Mouse (Mus musculus) kidney, adult 10 weeks (tissue): Measurements from ENCODE around the gene Ccl28. TPM values are rescaled to one million over a fixed set of nuclear protein-coding genes. Genes with fewer than 3 reads are reported as not detected.

Experiments used
- polyA plus RNA-seq: library from polyadenylated mRNA; stranded (reverse); fragments of 350-450 nt; fragmentation: Illumina TruSeq; extraction: RNeasy Lipid Tissue Mini Kit (QIAGEN cat#74804); gene quantifications from one replicate; pipeline ENCODE4 v1.2.3, GENCODE M21; 2014; ENCODE audit warnings: low read depth, low replicate concordance

The Ccl28 gene
- polyA plus RNA-seq: 33.5 TPM

DNA sequence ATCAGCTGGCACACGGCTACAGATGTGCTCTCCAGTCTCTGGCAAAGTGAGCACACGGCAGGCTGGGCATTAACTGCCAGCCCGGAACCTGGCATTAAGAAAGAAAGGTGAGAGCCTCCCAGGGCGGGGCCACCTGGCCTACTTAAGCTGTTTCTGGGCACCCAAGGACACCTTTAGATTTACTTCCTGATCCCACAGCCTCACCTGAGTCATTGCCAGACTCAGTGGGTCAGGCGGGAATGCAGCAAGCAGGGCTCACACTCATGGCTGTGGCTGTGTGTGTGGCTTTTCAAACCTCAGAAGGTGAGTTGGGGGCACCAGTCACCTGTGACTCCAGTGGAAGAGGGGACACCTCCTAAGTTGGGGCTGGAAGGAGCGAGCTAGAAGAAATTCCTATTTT is at the start of gene Ccl28:
Gene Ccl28, plus strand, starts transcription at position 186 of the 400 bp plus-strand sequence.

DNA sequence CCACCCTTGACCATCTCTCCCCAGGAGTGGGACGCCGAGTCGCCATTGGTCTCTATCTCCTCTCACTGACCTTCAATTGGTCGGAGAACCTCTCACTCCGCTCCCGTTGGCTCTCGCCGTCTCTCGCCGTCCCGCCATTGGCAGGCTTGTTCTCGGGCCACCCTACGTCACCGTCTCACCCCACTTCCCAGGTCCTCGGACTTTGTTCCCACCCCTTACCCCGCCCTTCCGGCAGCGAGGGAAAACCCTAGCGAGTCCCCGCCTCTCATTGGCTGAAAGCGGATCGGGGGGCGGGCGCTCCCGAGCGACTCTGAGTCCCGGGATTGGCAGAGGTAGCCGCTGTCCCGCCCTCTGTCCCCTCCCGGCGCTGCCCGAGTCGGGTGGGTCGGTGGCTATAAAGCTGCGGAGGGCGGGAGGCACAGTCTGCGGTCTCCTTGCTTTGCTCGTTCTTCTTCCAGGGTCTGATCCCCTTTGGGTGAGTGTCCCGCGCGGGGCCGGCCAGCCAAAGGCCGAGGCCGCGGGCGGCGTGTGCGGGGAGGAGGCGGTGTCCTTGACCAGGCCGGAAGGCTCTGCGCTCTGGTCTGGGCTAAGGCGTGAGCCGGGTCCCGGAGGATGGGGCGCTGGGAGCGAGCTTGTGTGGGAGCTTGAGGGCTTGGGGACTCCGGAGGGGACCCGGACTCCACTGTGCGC is 66.6 kb downstream of the Ccl28 start, which contains the start of gene Hmgcs1:
Gene Hmgcs1, plus strand, starts transcription at position 341 of the 690 bp plus-strand sequence.

Other genes starting within 250 kb of the Ccl28 start
- 305 TPM for gene Paip1, start 195.2 kb upstream of the Ccl28 start, polyA plus RNA-seq
- 38.6 TPM for gene 4833420G17Rik, start 161.1 kb upstream of the Ccl28 start, polyA plus RNA-seq
- 108 TPM for gene Tmem267, start 135.8 kb upstream of the Ccl28 start, polyA plus RNA-seq
- 1.7 TPM for gene 3110070M22Rik, start 135.4 kb upstream of the Ccl28 start, polyA plus RNA-seq
- 554 TPM for gene Hmgcs1, start 66.6 kb downstream of the Ccl28 start, polyA plus RNA-seq
- 2.4 TPM for gene Nim1k, start 132.1 kb downstream of the Ccl28 start, polyA plus RNA-seq
- gene Zfp131, start 167.1 kb downstream of the Ccl28 start, polyA plus RNA-seq: 52.7 TPM
- gene AF067063, start 206.4 kb downstream of the Ccl28 start, polyA plus RNA-seq: not detected
- gene D13Ertd608e, start 212.2 kb downstream of the Ccl28 start, polyA plus RNA-seq: not detected